Mouse (Mus musculus) cerebellum, postnatal 36 days (tissue): Measurements from ENCODE around the gene Bid.
"Not testable (repeated sequence)": the region's sequence is repeated elsewhere in the genome, so short reads cannot be mapped to it uniquely, and the experiment has no call there.

Experiments used
- DNase-seq, 2 experiments: peaks; one replicate each; pipeline ENCODE4 v3.0.0; 2021 to 2022; ENCODE audit warnings: mixed read lengths in 2 of 2

Gene Bid

GRCm38 (mm10) chr6:120934176-120934575 lies 17.5 kb upstream of the Bid start:
- DNase-seq: no peak

GRCm38 (mm10) chr6:120933670-120934069 lies 17.0 kb upstream of the Bid start:
- no peak for DNase-seq

GRCm38 (mm10) chr6:120932597-120932996 lies 15.9 kb upstream of the Bid start:
- no peak for DNase-seq

- no peak for DNase-seq
These were observed 14.0 kb upstream of the Bid start for GRCm38 (mm10) chr6:120930450-120931306.

GRCm38 (mm10) chr6:120929421-120929820 lies 12.8 kb upstream of the Bid start:
- no peak for DNase-seq

GRCm38 (mm10) chr6:120927765-120928164 lies 11.1 kb upstream of the Bid start:
- peak; percentile 42 to 50 for DNase-seq

GRCm38 (mm10) chr6:120926880-120927279 lies 10.2 kb upstream of the Bid start:
- DNase-seq: no peak

GRCm38 (mm10) chr6:120924791-120925321 lies 8.2 kb upstream of the Bid start:
- not testable (repeated sequence) for DNase-seq

- no peak for DNase-seq
These were observed 1.3 kb upstream of the Bid start for GRCm38 (mm10) chr6:120917975-120918374.

- not testable (repeated sequence) for DNase-seq
These were observed 574 bp upstream of the Bid start for GRCm38 (mm10) chr6:120916972-120917881.

- no peak for DNase-seq
These were observed 1.0 kb downstream of the Bid start for GRCm38 (mm10) chr6:120915649-120915975.

GRCm38 (mm10) chr6:120914911-120915648 lies 1.6 kb downstream of the Bid start:
- DNase-seq: no peak

GRCm38 (mm10) chr6:120914533-120914910 lies 2.1 kb downstream of the Bid start:
- no peak for DNase-seq

GRCm38 (mm10) chr6:120913783-120914182 lies 2.9 kb downstream of the Bid start:
- no peak for DNase-seq

GRCm38 (mm10) chr6:120912931-120913330 lies 3.7 kb downstream of the Bid start:
- DNase-seq: no peak

- DNase-seq: no peak
These were observed 5.2 kb downstream of the Bid start for GRCm38 (mm10) chr6:120911213-120912007.

GRCm38 (mm10) chr6:120909501-120909900 lies 7.2 kb downstream of the Bid start:
- no peak for DNase-seq

- not testable (repeated sequence) for DNase-seq
These were observed 8.6 kb downstream of the Bid start for GRCm38 (mm10) chr6:120907876-120908597.

- no peak for DNase-seq
These were observed 10.1 kb downstream of the Bid start for GRCm38 (mm10) chr6:120906521-120906920.

- no peak for DNase-seq
These were observed 11.5 kb downstream of the Bid start for GRCm38 (mm10) chr6:120905111-120905510.

GRCm38 (mm10) chr6:120903961-120904360 lies 12.7 kb downstream of the Bid start:
- DNase-seq: no peak
